Mouse (Mus musculus) ES-E14 (cell line): ENCODE results near the gene Tubb5.

Source experiments
- HCFC1 ChIP-seq: IDR thresholded peaks from 2 replicates; pipeline ENCODE4 v1.6.1; 2012; ENCODE audit warnings: low read length, inconsistent platforms, borderline replicate concordance; ENCODE audit not compliant: insufficient read depth
- MAFK ChIP-seq: IDR thresholded peaks from 2 replicates; pipeline ENCODE4 v1.6.1; 2014; ENCODE audit warnings: mild to moderate bottlenecking, low read depth, low read length, inconsistent platforms; ENCODE audit not compliant: insufficient read depth
- ZNF384 ChIP-seq: IDR thresholded peaks from 2 replicates; pipeline ENCODE4 v1.6.1; 2012; ENCODE audit warnings: low read depth, low read length, inconsistent platforms

- TF ChIP-seq MAFK (no peak), ZNF384 (no peak), HCFC1 (no peak)
These were observed 47.2 kb downstream of the Tubb5 start for GRCm38 (mm10) chr17:35790933-35791332.
